Mouse (Mus musculus) heart, adult 8-10 months (tissue): ENCODE results near the gene Faf1. TPM values are rescaled to one million over a fixed set of nuclear protein-coding genes. Genes with fewer than 3 reads are reported as not detected.

ENCODE experiments used
- total RNA-seq, 4 experiments: library from RNA; stranded (reverse); gene quantifications; 2 replicates each; pipeline ENCODE4 v1.2.4; 2022

Gene Faf1
- total RNA-seq, 4 experiments from 2014 or later: 35.9 to 44.0 (median 40.6) TPM

Other genes with a start within 250 kb of the Faf1 start
- 100 to 1,000 TPM in 2 of 4 experiments, 10 to 100 TPM in 2; 83.1 to 110 (median 98.7) TPM for gene Rnf11, start 191.9 kb upstream of the Faf1 start, total RNA-seq
- not detected for gene 4930522H14Rik, start 145.3 kb upstream of the Faf1 start, total RNA-seq
- 10 to 100 TPM; 11.7 to 14.3 (median 13.2) TPM for gene Cdkn2c, start 9.4 kb upstream of the Faf1 start, total RNA-seq